Mouse (Mus musculus) liver, postnatal 0 days (tissue): ENCODE measurements around the gene Ppp6r1.

Source experiments
- CTCF ChIP-seq: sonication (generic); IDR thresholded peaks from 2 replicates; pipeline ENCODE4 v1.5.1; 2016; ENCODE audit warnings: antibody characterized with exemption, low read depth
- EP300 ChIP-seq: IDR thresholded peaks from 2 replicates; pipeline ENCODE4 v1.6.1; 2016; ENCODE audit warnings: antibody characterized with exemption, low read depth, mild to moderate bottlenecking

GRCm38 (mm10) chr7:4658128-4658907, 501 bp downstream of the Ppp6r1 start:
- TF ChIP-seq CTCF (no peak), EP300 (no peak)
